Mouse (Mus musculus): ENCODE measurements around the gene Bloc1s4.

DNA sequence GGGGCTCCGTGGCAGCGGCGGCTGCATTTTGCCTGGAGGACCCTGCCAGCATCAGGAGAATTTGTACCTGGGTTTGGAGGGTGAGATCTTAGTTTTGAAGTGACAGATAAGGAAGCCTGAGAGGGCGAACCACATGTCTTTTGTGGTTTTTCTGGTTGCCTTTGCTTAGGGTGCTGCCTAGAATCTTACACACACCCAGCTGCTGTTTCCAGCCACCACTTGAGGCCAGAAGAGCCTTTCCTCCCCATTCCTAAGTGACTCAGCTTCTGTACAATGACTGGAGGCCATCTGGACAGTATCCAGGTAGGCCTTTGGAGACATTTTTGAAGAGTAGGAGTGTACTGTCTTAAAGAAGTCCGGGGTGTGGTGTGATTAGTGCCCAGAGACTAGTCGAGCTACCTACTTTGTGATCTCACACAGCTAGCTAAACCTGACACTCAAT lies 26.0 kb downstream of the Bloc1s4 start:
- no peak for TF ChIP-seq HCFC1 (IDR thresholded peaks at IDR 0.05; ENCODE audit: borderline replicate concordance, insufficient read depth, low read length)
- TF ChIP-seq ZNF384 (IDR thresholded peaks at IDR 0.05; ENCODE audit: low read depth, low read length) = no peak
- TF ChIP-seq ZC3H11A (IDR thresholded peaks at IDR 0.05; ENCODE audit: borderline replicate concordance, low read depth, low read length) = no peak

Measured in ES-E14 (cell line).